12 mouse cellular contexts compared by ENCODE assay signal in genomic region chr4:45909924-45910323, GRCm38 (mm10). TPM values are rescaled to one million over a fixed set of nuclear protein-coding genes. Genes with fewer than 3 reads are reported as not detected.
"Had no signal": no experiment of that assay in that cellular context is flagged by ENCODE, and none has a peak within 500 bp of the region (broad histone marks: within the 10 kb centered on the region; RNA-seq: fewer than 3 reads in every experiment).

No protein-coding gene starts in this region.

- H3K9ac ChIP-seq: kidney, embryonic 15.5 days; midbrain, embryonic 15.5 days; neural tube, embryonic 12.5 days had no signal

- DNase-seq: kidney, adult 2 months; kidney, postnatal 25 days; thymus, postnatal 36 days had no signal

- H3K27me3 ChIP-seq: kidney, embryonic 15.5 days; midbrain, embryonic 15.5 days; neural tube, embryonic 12.5 days had no signal

- H3K4me1 ChIP-seq: kidney, embryonic 15.5 days; megakaryocyte, embryonic 14.5 days; midbrain, embryonic 15.5 days; neural tube, embryonic 12.5 days had no signal

- H3K36me3 ChIP-seq: kidney, embryonic 15.5 days; limb, embryonic 10.5 days; midbrain, embryonic 15.5 days; neural tube, embryonic 12.5 days had no signal

- H3K4me3 ChIP-seq: kidney, embryonic 15.5 days; limb, embryonic 10.5 days; megakaryocyte, embryonic 14.5 days; midbrain, embryonic 15.5 days; neural tube, embryonic 12.5 days had no signal

- ATAC-seq: midbrain, embryonic 15.5 days had no signal

- H3K9me3 ChIP-seq: kidney, embryonic 15.5 days; limb, embryonic 10.5 days; megakaryocyte, embryonic 14.5 days; midbrain, embryonic 15.5 days; neural tube, embryonic 12.5 days had no signal

- H3K27ac ChIP-seq: kidney, embryonic 15.5 days; limb, embryonic 10.5 days; macrophage; midbrain, embryonic 15.5 days; neural tube, embryonic 12.5 days had no signal

- H3K4me2 ChIP-seq: kidney, embryonic 15.5 days; liver, embryonic 11.5 days; midbrain, embryonic 11.5 days; midbrain, embryonic 15.5 days; neural tube, embryonic 12.5 days had no signal

RNA-seq across cellular contexts. Expression of gene Ccdc180, which starts 19.8 kb away (rescaled TPM):
- total RNA-seq: monocyte, adult 5-6 weeks had no signal
- polyA plus RNA-seq: limb, embryonic 10.5 days; midbrain, embryonic 11.5 days; neural tube, embryonic 12.5 days had no signal
